Mouse (Mus musculus) forebrain, embryonic 10.5 days (tissue): ENCODE results near the gene Ist1. TPM values are rescaled to one million over a fixed set of nuclear protein-coding genes. Genes with fewer than 3 reads are reported as not detected.

ENCODE experiments used
- DNase-seq: peaks from one replicate; pipeline ENCODE4 v3.0.0-alpha.2; 2017; ENCODE audit warnings: low spot score; ENCODE audit errors: extremely low spot score
- H3K27ac ChIP-seq: fragments of 300-500 bp; sonication (generic); 2 replicates; pipeline ENCODE4 v1.5.1; 2016; ENCODE audit warnings: mild to moderate bottlenecking
- H3K27me3 ChIP-seq: fragments of 300-500 bp; sonication (generic); 2 replicates; pipeline ENCODE4 v1.6.1; 2016; ENCODE audit warnings: mild to moderate bottlenecking; ENCODE audit not compliant: poor library complexity, severe bottlenecking
- H3K36me3 ChIP-seq: fragments of 300-500 bp; sonication (generic); replicated peaks from 2 replicates; pipeline ENCODE4 v1.6.1; 2016; ENCODE audit warnings: mild to moderate bottlenecking, moderate library complexity
- H3K4me1 ChIP-seq: fragments of 300-500 bp; sonication (generic); 2 replicates; pipeline ENCODE4 v1.6.1; 2016
- H3K4me3 ChIP-seq: fragments of 300-500 bp; sonication (generic); 2 replicates; pipeline ENCODE4 v1.5.1; 2016; ENCODE audit warnings: mild to moderate bottlenecking, moderate library complexity
- H3K9me3 ChIP-seq: fragments of 300-500 bp; sonication (generic); 2 replicates; pipeline ENCODE4 v1.6.1; 2016; ENCODE audit warnings: mild to moderate bottlenecking, moderate library complexity
- WGBS: fragments of 180-500 bp; shearing (Covaris S2); methylation state at CpG from one replicate; pipeline ENCODE4 v1.1.7; 2016; 5-methylcytosine and 5-hydroxymethylcytosine counted together
- polyA plus RNA-seq: library from polyadenylated mRNA; unstranded; fragments of >200 nt; fragmentation: Nextera tagmentation; extraction: Ambion mirVana; gene quantifications from 2 replicates; pipeline ENCODE4 v1.2.1, GENCODE M21; 2016

Gene Ist1
- polyA plus RNA-seq, 1 experiment from 2014 or later: 145 TPM

DNA sequence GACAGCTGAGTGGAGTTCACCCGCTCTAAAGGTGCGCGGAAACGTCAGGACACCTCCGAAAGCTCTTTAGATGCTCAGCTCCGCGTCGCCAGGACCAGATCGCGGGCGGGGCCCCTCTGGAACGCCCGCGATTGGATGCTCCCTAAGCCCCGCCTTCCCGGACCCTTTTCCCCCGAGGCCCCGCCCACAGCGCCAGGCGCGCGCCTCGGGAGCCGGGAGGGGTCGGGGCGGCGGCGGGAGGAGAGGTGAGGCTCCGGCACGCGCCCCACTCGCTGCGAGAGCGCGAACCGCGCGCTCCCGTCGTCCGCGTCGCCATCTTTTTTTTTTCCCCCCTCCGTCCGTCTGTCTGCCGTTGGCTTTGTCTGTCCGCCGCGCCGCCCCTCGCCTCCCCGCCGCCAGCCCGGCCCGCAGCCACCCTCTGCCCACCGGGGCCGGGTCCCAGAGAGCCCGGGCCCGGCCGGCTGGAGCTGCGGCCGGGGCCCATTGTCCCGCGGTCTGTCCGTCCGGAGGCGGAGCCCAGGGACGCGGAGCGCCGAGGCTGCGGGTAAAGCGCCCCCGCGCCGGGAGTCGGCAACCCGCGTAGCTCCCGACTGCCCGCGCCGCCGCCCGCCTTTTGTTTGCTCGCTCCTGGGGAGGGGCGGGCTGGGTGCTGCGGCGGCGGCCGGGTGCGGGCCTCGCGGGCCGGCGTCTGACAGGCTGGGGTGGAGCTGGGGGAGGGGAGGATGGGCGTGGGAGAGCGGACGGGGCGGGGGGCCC lies 12.4 kb upstream of the Ist1 start, which contains the start of gene Zfp821:
TSS of gene Zfp821 (plus strand) at position 227 of the 756 bp plus-strand sequence.
- DNase-seq: peak; percentile 88
- peak within 1 kb of the TSS; percentile 97 for H3K4me3 ChIP-seq
- H3K36me3 ChIP-seq: peaks cover 33% of the 10 kb centered on the region
- peaks cover 33% of the 10 kb centered on the region for H3K4me1 ChIP-seq
- H3K27ac ChIP-seq: peak within 1 kb of the TSS; percentile 98
- WGBS: under 1% methylated on average over 93 of the region's 100 CpGs
- no peaks in the 10 kb centered on the region for H3K9me3 ChIP-seq
- H3K27me3 ChIP-seq: peaks cover 31% of the 10 kb centered on the region

GRCm38 (mm10) chr8:109704565-109705319 lies 11.7 kb upstream of the Ist1 start:
- peaks cover 33% of the 10 kb centered on the region for H3K4me1 ChIP-seq
- no peak for DNase-seq
- H3K9me3 ChIP-seq: no peaks in the 10 kb centered on the region
- H3K27ac ChIP-seq: peak overlapping the region; percentile 98
- 13% methylated on average over 24 of the region's 24 CpGs for WGBS
- H3K36me3 ChIP-seq: peaks cover 25% of the 10 kb centered on the region
- H3K4me3 ChIP-seq: peak overlapping the region; percentile 97
- peaks cover 31% of the 10 kb centered on the region for H3K27me3 ChIP-seq

GRCm38 (mm10) chr8:109698477-109698876 lies 5.4 kb upstream of the Ist1 start:
- H3K27me3 ChIP-seq: peaks cover 23% of the 10 kb centered on the region
- no peaks in the 10 kb centered on the region for H3K9me3 ChIP-seq
- H3K4me3 ChIP-seq: no peak overlapping the region
- no peak for DNase-seq
- no peak overlapping the region for H3K27ac ChIP-seq
- H3K4me1 ChIP-seq: peaks cover 9% of the 10 kb centered on the region
- H3K36me3 ChIP-seq: no peaks in the 10 kb centered on the region
- 81% methylated on average over 3 of the region's 3 CpGs for WGBS

DNA sequence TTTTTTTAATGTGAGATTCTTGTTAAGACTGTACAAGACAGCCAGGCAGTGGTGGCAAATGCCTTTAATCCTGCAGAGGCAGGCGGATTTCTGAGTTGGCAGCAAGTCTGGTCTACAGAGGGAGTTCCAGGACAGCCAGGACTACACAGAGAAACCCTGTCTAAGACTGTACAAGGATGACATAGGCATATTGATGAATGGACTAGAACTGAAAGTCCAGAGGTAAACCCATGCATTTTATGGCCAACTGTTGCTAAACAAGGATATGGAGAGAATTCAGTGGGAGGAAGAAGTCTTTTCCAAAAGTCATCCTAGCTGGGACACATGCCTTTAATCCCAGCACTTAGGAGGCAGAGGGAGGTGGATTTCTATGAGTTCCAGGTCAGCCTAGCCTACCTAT lies 4.7 kb upstream of the Ist1 start:
- no peak for DNase-seq
- H3K27ac ChIP-seq: no peak overlapping the region
- H3K9me3 ChIP-seq: no peaks in the 10 kb centered on the region
- H3K27me3 ChIP-seq: peaks cover 16% of the 10 kb centered on the region
- no peaks in the 10 kb centered on the region for H3K36me3 ChIP-seq
- 87% methylated on average over 1 of the region's 1 CpGs for WGBS
- H3K4me3 ChIP-seq: no peak overlapping the region
- H3K4me1 ChIP-seq: peaks cover 9% of the 10 kb centered on the region

DNA sequence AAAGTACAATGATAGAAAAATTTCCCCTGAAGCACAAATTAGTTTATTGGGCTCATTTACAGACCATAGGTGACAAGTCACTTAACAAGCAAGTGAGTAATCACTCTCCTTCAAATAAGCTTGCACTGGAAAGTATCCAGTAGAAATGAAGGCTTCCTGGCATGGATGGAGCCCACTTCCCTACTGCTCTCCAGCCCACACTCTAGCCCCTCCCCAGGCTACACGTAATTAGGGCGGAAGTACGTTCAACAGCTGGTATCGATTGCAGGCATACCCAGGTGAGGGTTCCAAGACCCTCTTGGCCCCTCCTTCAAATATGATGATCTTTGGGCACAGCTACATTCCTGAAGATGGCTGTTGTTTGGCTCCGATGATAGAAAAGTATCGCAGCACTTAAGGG lies 1.1 kb upstream of the Ist1 start:
- Histone ChIP-seq H3K27ac (no peak overlapping the region), H3K4me1 (peaks cover 30% of the 10 kb centered on the region), H3K9me3 (no peaks in the 10 kb centered on the region), H3K36me3 (peaks cover 13% of the 10 kb centered on the region), H3K4me3 (peak overlapping the region; percentile 99; the same call in 1 of the 2 replicates), H3K27me3 (peaks cover 9% of the 10 kb centered on the region)
- WGBS: 60% methylated on average over 6 of the region's 6 CpGs
- DNase-seq: no peak

DNA sequence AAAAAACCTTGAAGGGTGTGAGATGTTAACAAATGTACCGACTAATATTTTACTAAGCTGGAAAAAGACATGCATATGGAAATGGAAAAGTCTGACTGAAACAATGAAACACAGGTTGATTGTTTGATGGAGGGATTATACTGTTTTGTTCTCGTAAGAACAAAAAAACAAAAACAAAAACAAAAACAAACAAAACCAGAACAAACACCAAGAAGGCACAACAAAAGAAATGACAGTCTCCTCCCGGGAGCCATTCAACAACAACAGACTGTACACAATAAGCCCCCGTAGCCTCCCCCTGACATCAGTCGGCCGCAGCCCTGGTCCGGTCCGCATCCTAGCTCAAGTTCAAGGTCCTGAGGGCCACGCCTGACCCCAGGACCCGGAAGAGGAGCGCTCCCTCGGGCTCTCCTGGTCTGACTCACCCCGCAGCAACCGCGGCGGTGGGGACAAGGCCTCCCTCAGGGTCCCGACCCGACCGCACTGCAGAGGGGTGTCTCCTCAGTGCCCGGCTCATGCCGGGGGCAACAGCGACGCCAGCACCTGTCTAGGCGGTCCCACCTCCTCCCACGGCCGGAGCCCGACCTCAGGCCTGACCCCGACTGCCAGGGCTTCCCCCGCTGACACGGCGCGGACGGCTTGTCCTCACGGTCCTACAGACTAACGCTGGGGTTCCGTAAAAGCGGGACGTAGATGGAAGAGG lies 466 bp downstream of the Ist1 start:
- DNase-seq: no peak
- Histone ChIP-seq H3K27me3 (peaks cover 9% of the 10 kb centered on the region), H3K9me3 (no peaks in the 10 kb centered on the region), H3K4me3 (peak overlapping the region; percentile 99), H3K27ac (peak overlapping the region; percentile 95), H3K36me3 (peaks cover 20% of the 10 kb centered on the region), H3K4me1 (peaks cover 30% of the 10 kb centered on the region)
- 1% methylated on average over 38 of the region's 38 CpGs for WGBS

- peak; percentile 20 for DNase-seq
- Histone ChIP-seq H3K27me3 (peaks cover 9% of the 10 kb centered on the region), H3K27ac (no peak overlapping the region), H3K9me3 (no peaks in the 10 kb centered on the region), H3K4me1 (peaks cover 30% of the 10 kb centered on the region), H3K4me3 (peak overlapping the region; percentile 99), H3K36me3 (peaks cover 22% of the 10 kb centered on the region)
- WGBS: 65% methylated on average over 5 of the region's 5 CpGs
Measured at GRCm38 (mm10) chr8:109691769-109692168, 1.3 kb downstream of the Ist1 start.

GRCm38 (mm10) chr8:109687248-109687647 lies 5.8 kb downstream of the Ist1 start:
- H3K27me3 ChIP-seq: no peaks in the 10 kb centered on the region
- no peak overlapping the region for H3K27ac ChIP-seq
- 95% methylated on average over 5 of the region's 5 CpGs for WGBS
- no peaks in the 10 kb centered on the region for H3K9me3 ChIP-seq
- no peak overlapping the region for H3K4me3 ChIP-seq
- peaks cover 20% of the 10 kb centered on the region for H3K4me1 ChIP-seq
- DNase-seq: no peak
- peaks cover 44% of the 10 kb centered on the region for H3K36me3 ChIP-seq

GRCm38 (mm10) chr8:109682120-109682519 lies 10.9 kb downstream of the Ist1 start:
- Histone ChIP-seq H3K4me3 (no peak overlapping the region), H3K4me1 (no peaks in the 10 kb centered on the region), H3K27me3 (no peaks in the 10 kb centered on the region), H3K27ac (no peak overlapping the region), H3K36me3 (peaks cover 72% of the 10 kb centered on the region), H3K9me3 (no peaks in the 10 kb centered on the region)
- no peak for DNase-seq
- 97% methylated on average over 5 of the region's 5 CpGs for WGBS

GRCm38 (mm10) chr8:109681535-109681934 lies 11.5 kb downstream of the Ist1 start:
- no peak for DNase-seq
- WGBS: 88% methylated on average over 3 of the region's 3 CpGs
- H3K4me3 ChIP-seq: no peak overlapping the region
- H3K9me3 ChIP-seq: no peaks in the 10 kb centered on the region
- peaks cover 78% of the 10 kb centered on the region for H3K36me3 ChIP-seq
- H3K4me1 ChIP-seq: no peaks in the 10 kb centered on the region
- no peak overlapping the region for H3K27ac ChIP-seq
- no peaks in the 10 kb centered on the region for H3K27me3 ChIP-seq

DNA sequence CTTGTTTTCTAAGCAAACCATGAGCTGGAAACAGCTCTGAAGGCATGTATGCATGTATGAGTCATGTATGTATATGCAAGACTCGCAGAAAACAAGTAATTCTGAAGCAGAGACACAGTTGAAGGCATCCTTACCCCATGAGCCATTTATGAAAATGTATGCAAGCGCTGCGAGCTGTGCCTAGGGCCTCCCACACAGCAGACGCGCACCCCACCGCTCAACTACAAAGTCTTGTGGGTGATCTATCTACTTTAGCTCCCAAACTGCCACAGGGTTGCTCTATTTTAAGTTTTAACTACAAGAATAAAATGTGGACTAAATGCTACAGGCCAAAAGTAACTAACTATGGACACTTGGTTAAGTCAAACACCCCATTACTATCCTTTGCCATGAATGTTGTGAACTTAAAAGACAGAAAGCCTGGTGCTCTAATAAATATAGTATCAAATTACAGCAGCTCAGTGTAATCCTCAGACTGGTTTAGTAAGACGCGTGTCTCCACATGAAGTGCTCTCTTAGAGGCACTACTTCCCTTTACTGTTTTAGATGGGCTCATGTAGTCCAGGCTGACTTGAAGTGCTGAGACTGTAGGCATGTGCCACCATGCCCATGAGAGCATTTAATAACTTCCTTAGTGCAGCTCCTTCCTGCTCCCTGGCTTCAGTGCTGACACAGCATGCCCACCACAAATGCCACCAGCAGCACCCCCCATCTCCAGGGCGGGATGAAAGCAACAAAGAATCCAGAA lies 17.0 kb downstream of the Ist1 start:
- Histone ChIP-seq H3K4me1 (no peaks in the 10 kb centered on the region), H3K27me3 (no peaks in the 10 kb centered on the region), H3K27ac (no peak overlapping the region), H3K9me3 (no peaks in the 10 kb centered on the region), H3K36me3 (peaks cover 99% of the 10 kb centered on the region), H3K4me3 (no peak overlapping the region)
- 95% methylated on average over 9 of the region's 9 CpGs for WGBS
- no peak for DNase-seq

- H3K27ac ChIP-seq: no peak overlapping the region
- peaks cover 100% of the 10 kb centered on the region for H3K36me3 ChIP-seq
- no peak overlapping the region for H3K4me3 ChIP-seq
- no peak for DNase-seq
- no peaks in the 10 kb centered on the region for H3K27me3 ChIP-seq
- H3K9me3 ChIP-seq: no peaks in the 10 kb centered on the region
- H3K4me1 ChIP-seq: no peaks in the 10 kb centered on the region
- 95% methylated on average over 2 of the region's 2 CpGs for WGBS
Measured at GRCm38 (mm10) chr8:109673596-109673995, 19.5 kb downstream of the Ist1 start.
